Mouse (Mus musculus): ENCODE data around the gene Eef1a1. TPM values are rescaled to one million over a fixed set of nuclear protein-coding genes. Genes with fewer than 3 reads are reported as not detected.
A peak's percentile ranks its signal among the peaks of the same experiment; 100 is the strongest.
"Not testable (repeated sequence)": the region's sequence is repeated elsewhere in the genome, so short reads cannot be mapped to it uniquely, and the experiment has no call there.

Gene Eef1a1
- polyA plus RNA-seq, 1 experiment from 2014 or later, result 2,802 TPM

GRCm38 (mm10) chr9:78525451-78526135 is 36.6 kb upstream of the Eef1a1 start:
- no peaks in the 10 kb centered on the region for H3K27me3 ChIP-seq
- H3K9me3 ChIP-seq (replicated peaks), result no peaks in the 10 kb centered on the region
- H3K4me1 ChIP-seq (replicated peaks), result peaks cover 19% of the 10 kb centered on the region
- no peak for ATAC-seq (replicated peaks; ENCODE audit: insufficient number of reproducible peaks, insufficient read depth, low FRiP score, low read depth)
- WGBS, result 88% methylated on average over 17 of the region's 17 CpGs
- H3K9ac ChIP-seq, result no peak overlapping the region
- no peaks in the 10 kb centered on the region for H3K36me3 ChIP-seq
- no peak overlapping the region for H3K27ac ChIP-seq
- no peak overlapping the region for H3K4me3 ChIP-seq
- no peak overlapping the region for H3K4me2 ChIP-seq

DNA sequence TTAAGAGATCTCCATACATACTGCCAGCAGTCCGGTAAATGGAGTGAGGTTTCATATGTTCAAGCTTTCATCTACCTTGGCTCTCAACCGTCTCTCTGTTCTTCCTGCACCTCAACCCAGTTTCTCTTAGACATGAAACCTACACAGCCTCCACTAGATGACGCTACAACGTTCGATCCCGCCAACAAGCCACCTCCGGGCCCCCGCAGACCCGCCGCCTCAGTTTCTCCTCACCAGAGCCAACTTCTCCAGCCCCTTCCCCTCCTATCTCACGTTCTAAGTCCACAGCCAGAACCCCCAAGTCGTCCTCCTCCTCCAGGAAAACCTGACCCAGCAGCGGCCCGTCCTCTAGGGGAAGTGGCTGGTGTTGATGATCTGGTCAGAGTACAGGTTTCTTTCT is 32.7 kb upstream of the Eef1a1 start:
- WGBS, result 26% methylated on average over 14 of the region's 14 CpGs

GRCm38 (mm10) chr9:78520780-78521601 is 32.0 kb upstream of the Eef1a1 start:
- H3K4me2 ChIP-seq, result peak overlapping the region; percentile 91
- H3K36me3 ChIP-seq, result no peaks in the 10 kb centered on the region
- no peaks in the 10 kb centered on the region for H3K9me3 ChIP-seq (replicated peaks)
- no peaks in the 10 kb centered on the region for H3K27me3 ChIP-seq
- H3K4me3 ChIP-seq, result peak overlapping the region; percentile 52
- peaks cover 25% of the 10 kb centered on the region for H3K4me1 ChIP-seq (replicated peaks)
- peak overlapping the region; percentile 27 for H3K9ac ChIP-seq
- ATAC-seq (replicated peaks; ENCODE audit: insufficient number of reproducible peaks, insufficient read depth, low FRiP score, low read depth), result peak; percentile 39
- WGBS, result 3% methylated on average over 40 of the region's 40 CpGs
- peak overlapping the region; percentile 63 for H3K27ac ChIP-seq

More for the DNA sequence above, 32.7 kb upstream of the Eef1a1 start:
- Histone ChIP-seq H3K4me3 (peak overlapping the region; percentile 52), H3K36me3 (no peaks in the 10 kb centered on the region), H3K4me1 (replicated peaks) (peaks cover 22% of the 10 kb centered on the region), H3K27me3 (no peaks in the 10 kb centered on the region), H3K9ac (0 out of 2 replicates have a peak overlapping the region, but pooled peaks have one; percentile 27), H3K27ac (peak overlapping the region; percentile 63), H3K9me3 (replicated peaks) (no peaks in the 10 kb centered on the region), H3K4me2 (peak overlapping the region; percentile 91)
- no peak for ATAC-seq (replicated peaks; ENCODE audit: insufficient number of reproducible peaks, insufficient read depth, low FRiP score, low read depth)

DNA sequence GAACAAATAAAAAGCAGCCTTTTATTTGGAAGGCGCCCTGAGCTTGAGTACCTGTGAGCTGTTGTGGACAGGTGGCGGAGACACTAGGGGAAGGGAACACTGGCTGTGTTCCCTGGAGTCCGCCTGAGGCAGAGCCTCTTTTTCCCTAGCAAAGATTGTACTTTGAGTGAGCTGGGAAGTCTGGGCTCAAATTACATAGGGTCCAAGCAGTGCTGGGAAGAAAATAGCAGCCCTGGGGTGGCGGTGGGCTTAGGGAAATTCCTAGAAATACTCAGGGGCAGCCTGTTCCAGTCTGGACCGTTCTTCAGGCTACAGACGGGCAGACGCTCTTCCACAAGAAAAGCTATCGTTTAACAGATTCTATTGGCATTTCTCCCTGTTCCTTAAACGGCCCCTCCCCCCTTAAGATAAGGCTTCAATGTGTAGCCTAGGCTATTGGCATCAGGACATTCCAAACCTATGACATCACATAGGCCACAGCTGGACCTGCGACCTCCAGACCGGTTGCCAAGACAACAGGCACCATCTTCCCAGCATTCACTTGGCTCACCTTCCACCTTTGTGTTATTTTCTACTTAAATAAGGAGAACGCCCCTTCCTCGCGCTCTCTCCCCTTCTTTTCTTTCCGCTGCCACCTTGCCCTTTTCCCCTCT is 31.3 kb upstream of the Eef1a1 start:
- Histone ChIP-seq H3K36me3 (no peaks in the 10 kb centered on the region), H3K4me2 (peak overlapping the region; percentile 91), H3K27ac (peak overlapping the region; percentile 63), H3K9ac (peak overlapping the region; percentile 27), H3K9me3 (replicated peaks) (no peaks in the 10 kb centered on the region), H3K4me3 (peak overlapping the region; percentile 52), H3K4me1 (replicated peaks) (peaks cover 29% of the 10 kb centered on the region), H3K27me3 (no peaks in the 10 kb centered on the region)
- ATAC-seq (replicated peaks; ENCODE audit: insufficient number of reproducible peaks, insufficient read depth, low FRiP score, low read depth), result peak; percentile 65
- 4% methylated on average over 15 of the region's 15 CpGs for WGBS

DNA sequence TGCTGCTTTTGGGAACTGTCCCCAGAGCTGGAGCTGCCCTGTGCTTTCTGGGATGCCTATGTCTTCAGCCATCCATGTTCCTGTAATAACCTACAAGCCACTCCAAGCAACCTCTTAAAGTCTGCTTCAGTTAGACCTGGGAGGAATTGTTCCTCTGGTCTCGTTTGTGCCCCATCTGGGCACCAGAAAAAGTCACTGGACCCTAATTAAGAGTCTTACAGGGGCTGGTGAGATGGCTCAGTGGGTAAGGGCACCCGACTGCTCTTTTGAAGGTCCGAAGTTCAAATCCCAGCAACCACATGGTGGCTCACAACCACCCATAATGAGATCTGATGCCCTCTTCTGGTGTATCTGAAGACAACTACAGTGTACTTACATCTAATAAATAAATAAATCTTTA is 28.3 kb upstream of the Eef1a1 start:
- not testable (repeated sequence) for H3K9me3 ChIP-seq (replicated peaks); H3K27me3 ChIP-seq; H3K4me3 ChIP-seq; H3K9ac ChIP-seq; ATAC-seq (replicated peaks; ENCODE audit: insufficient number of reproducible peaks, insufficient read depth, low FRiP score, low read depth); H3K27ac ChIP-seq; H3K36me3 ChIP-seq; H3K4me2 ChIP-seq
- WGBS, result 78% methylated on average over 3 of the region's 3 CpGs
- peaks cover 47% of the 10 kb centered on the region for H3K4me1 ChIP-seq (replicated peaks)

- H3K9ac ChIP-seq, result no peak overlapping the region
- H3K27me3 ChIP-seq, result no peaks in the 10 kb centered on the region
- no peak for ATAC-seq (replicated peaks; ENCODE audit: insufficient number of reproducible peaks, insufficient read depth, low FRiP score, low read depth)
- no peaks in the 10 kb centered on the region for H3K36me3 ChIP-seq
- H3K4me1 ChIP-seq (replicated peaks), result peaks cover 41% of the 10 kb centered on the region
- no peak overlapping the region for H3K4me2 ChIP-seq
- WGBS, result 29% methylated on average over 3 of the region's 3 CpGs
- H3K27ac ChIP-seq, result peak overlapping the region; percentile 36
- H3K9me3 ChIP-seq (replicated peaks), result no peaks in the 10 kb centered on the region
- H3K4me3 ChIP-seq, result no peak overlapping the region
Observed at GRCm38 (mm10) chr9:78516125-78516524, 27.2 kb upstream of the Eef1a1 start.

GRCm38 (mm10) chr9:78514681-78515080 is 25.7 kb upstream of the Eef1a1 start:
- no peak for ATAC-seq (replicated peaks; ENCODE audit: insufficient number of reproducible peaks, insufficient read depth, low FRiP score, low read depth)
- Histone ChIP-seq H3K36me3 (no peaks in the 10 kb centered on the region), H3K4me2 (no peak overlapping the region), H3K4me1 (replicated peaks) (peaks cover 27% of the 10 kb centered on the region), H3K9ac (no peak overlapping the region), H3K27me3 (no peaks in the 10 kb centered on the region), H3K27ac (peak overlapping the region; percentile 88), H3K9me3 (replicated peaks) (no peaks in the 10 kb centered on the region), H3K4me3 (no peak overlapping the region)
- 59% methylated on average over 4 of the region's 4 CpGs for WGBS

GRCm38 (mm10) chr9:78513776-78514500 is 25.0 kb upstream of the Eef1a1 start:
- H3K4me3 ChIP-seq, result no peak overlapping the region
- ATAC-seq (replicated peaks; ENCODE audit: insufficient number of reproducible peaks, insufficient read depth, low FRiP score, low read depth), result peak; percentile 88
- peaks cover 26% of the 10 kb centered on the region for H3K4me1 ChIP-seq (replicated peaks)
- H3K9me3 ChIP-seq (replicated peaks), result no peaks in the 10 kb centered on the region
- 0 out of 2 replicates have a peak overlapping the region, but pooled peaks have one; percentile 12 for H3K4me2 ChIP-seq
- peak overlapping the region; percentile 88 for H3K27ac ChIP-seq
- 37% methylated on average over 6 of the region's 6 CpGs for WGBS
- H3K27me3 ChIP-seq, result no peaks in the 10 kb centered on the region
- no peak overlapping the region for H3K9ac ChIP-seq
- H3K36me3 ChIP-seq, result no peaks in the 10 kb centered on the region

- Histone ChIP-seq H3K9ac (no peak overlapping the region), H3K27ac (peak overlapping the region; percentile 88; the same call in 1 of the 2 replicates), H3K9me3 (replicated peaks) (no peaks in the 10 kb centered on the region), H3K27me3 (no peaks in the 10 kb centered on the region), H3K4me3 (no peak overlapping the region), H3K36me3 (no peaks in the 10 kb centered on the region), H3K4me1 (replicated peaks) (peaks cover 27% of the 10 kb centered on the region), H3K4me2 (no peak overlapping the region)
- no peak for ATAC-seq (replicated peaks; ENCODE audit: insufficient number of reproducible peaks, insufficient read depth, low FRiP score, low read depth)
- 93% methylated on average over 5 of the region's 5 CpGs for WGBS
Observed at GRCm38 (mm10) chr9:78511705-78512104, 22.8 kb upstream of the Eef1a1 start.

DNA sequence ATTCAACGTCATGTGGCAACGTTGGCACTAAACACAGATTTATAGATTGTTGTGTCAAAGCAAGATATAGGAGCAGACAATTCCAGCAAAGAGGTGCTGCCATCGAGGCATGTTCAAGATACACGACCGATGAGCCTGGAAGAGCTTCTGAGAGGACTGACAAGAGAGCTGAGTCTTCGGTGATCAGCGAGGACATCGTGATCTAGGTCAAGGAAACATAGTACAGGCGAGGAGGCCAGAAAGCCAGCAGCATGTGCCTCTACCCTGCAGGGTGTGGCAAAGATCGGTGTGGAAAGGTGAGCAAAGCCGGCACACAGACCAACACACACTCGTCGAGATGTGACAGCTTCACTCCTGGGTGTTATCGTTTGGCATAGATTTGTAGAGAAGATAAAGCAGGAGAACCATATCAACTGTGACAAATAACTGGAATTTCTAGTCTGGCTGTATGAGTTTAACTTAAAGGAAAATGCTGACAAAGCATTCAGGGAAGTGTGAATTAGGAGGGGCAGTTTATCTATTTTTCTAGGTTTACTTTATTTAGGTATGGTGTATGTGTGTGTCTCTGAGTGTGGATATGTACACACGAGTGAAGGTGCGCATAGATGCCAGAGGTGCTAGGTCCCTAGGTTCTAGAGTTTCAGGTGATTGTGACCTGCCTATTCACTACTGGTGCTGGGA is 19.3 kb upstream of the Eef1a1 start:
- Histone ChIP-seq H3K27ac (no peak overlapping the region), H3K27me3 (no peaks in the 10 kb centered on the region), H3K4me2 (no peak overlapping the region), H3K9ac (no peak overlapping the region), H3K4me3 (no peak overlapping the region), H3K36me3 (no peaks in the 10 kb centered on the region), H3K9me3 (replicated peaks) (no peaks in the 10 kb centered on the region), H3K4me1 (replicated peaks) (peaks cover 27% of the 10 kb centered on the region)
- WGBS, result 78% methylated on average over 16 of the region's 16 CpGs
- no peak for ATAC-seq (replicated peaks; ENCODE audit: insufficient number of reproducible peaks, insufficient read depth, low FRiP score, low read depth)

Measured in heart, embryonic 15.5 days (tissue).